Mouse (Mus musculus) thymus, adult 2 months (tissue): ENCODE results near the gene Vdac2.

Source experiments
- CTCF ChIP-seq: fragments of 200-500 bp; IDR thresholded peaks from 2 replicates; pipeline ENCODE4 v1.5.1; 2012; ENCODE audit warnings: mild to moderate bottlenecking, control low read depth, low read length, moderate library complexity, borderline replicate concordance; ENCODE audit not compliant: control insufficient read depth, poor library complexity, insufficient read depth; ENCODE audit errors: extremely low read depth
- POLR2A ChIP-seq: fragments of 200-500 bp; IDR thresholded peaks from 2 replicates; pipeline ENCODE4 v1.6.1; 2012; ENCODE audit warnings: mild to moderate bottlenecking, low read length, control low read depth, moderate library complexity; ENCODE audit not compliant: control insufficient read depth, poor library complexity, insufficient read depth; ENCODE audit errors: extremely low read depth

DNA sequence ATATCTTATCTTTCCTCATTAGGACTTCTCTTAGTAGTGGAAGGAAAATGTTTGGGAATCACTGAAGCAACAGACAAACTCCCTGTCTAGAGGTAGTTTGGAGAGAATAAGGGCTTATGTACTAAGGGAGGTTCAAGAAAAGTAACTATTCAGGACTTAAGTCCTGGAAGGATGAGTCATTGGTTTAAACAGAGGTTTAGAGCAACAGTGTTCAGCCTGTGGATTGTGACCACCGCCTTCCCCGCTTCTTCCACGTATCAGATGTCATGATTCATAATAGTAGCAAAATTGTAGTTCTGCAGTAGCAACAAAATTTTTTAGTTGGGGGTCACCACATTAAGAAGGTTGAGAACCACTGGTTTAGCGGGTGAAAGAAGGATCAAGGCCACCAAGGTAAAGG is 24.4 kb upstream of the Vdac2 start:
- TF ChIP-seq CTCF (no peak), POLR2A (no peak)
